29 mouse cellular contexts compared by ENCODE assay signal in the genomic region with DNA sequence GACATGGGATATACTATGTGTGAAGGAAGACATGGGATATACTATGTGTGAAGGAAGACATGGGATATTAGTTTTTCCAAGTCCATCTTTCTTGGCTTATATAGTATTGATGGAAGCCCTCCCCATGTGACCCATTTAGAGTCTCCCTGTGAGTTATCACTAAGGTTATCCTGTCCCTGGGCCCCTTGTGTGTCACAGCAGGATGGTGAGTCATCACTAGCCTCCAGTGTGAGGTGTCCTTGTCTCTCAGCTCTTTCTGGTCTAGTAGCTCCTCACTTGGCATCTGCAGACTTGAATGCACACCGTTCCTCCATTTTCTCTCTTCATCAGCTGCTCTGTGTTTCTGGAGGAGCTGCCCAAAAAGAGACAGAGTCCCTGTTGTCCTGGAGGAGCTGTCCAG. TPM values are rescaled to one million over a fixed set of nuclear protein-coding genes. Genes with fewer than 3 reads are reported as not detected.
DNase-seq lines count a peak whose midpoint lies in the region; ATAC-seq and TF ChIP-seq lines count a peak whose summit lies in the region.
"Had no signal": no experiment of that assay in that cellular context is flagged by ENCODE, and none has a peak within 500 bp of the region (broad histone marks: within the 10 kb centered on the region; RNA-seq: fewer than 3 reads in every experiment).

No protein-coding gene starts in this region.

- 0 out of 2 replicates have a peak, but pooled peaks cover 4% of the 10 kb centered on the region for H3K36me3 ChIP-seq in liver, embryonic 12.5 days
- peaks cover 0 to 2% of the 10 kb centered on the region in 2 experiments; a peak in 1 of 4 replicates for H3K36me3 ChIP-seq in MEL (ENCODE audit: control insufficient read depth in 1 of 2, insufficient read depth in 2 of 2, low read length in 2 of 2)
- H3K36me3 ChIP-seq in neural tube, embryonic 15.5 days: no peaks in the 10 kb centered on the region
- H3K36me3 ChIP-seq: hindbrain, embryonic 13.5 days; liver, embryonic 15.5 days; lung, embryonic 15.5 days; midbrain, embryonic 15.5 days had no signal

- TF ChIP-seq CTCF in MEL (IDR thresholded peaks at IDR 0.05 in 2 of 3, conservative IDR thresholded peaks at IDR 0.05 in 1 of 3; ENCODE audit: control insufficient read depth in 1 of 3, insufficient read depth in 1 of 3, low read depth in 2 of 3, low read length in 3 of 3, poor library complexity in 1 of 3, severe bottlenecking in 1 of 3): no peak

- H3K4me3 ChIP-seq in liver, embryonic 12.5 days: no peak overlapping the region
- no peak overlapping the region for H3K4me3 ChIP-seq in MEL (ENCODE audit: control insufficient read depth in 1 of 2, insufficient read depth in 1 of 2, low read depth in 2 of 2, low read length in 2 of 2)
- no peak overlapping the region for H3K4me3 ChIP-seq in neural tube, embryonic 15.5 days (replicated peaks)
- H3K4me3 ChIP-seq: erythroblast, embryonic 14.5 days; heart, embryonic 10.5 days; hindbrain, embryonic 13.5 days; kidney, embryonic 15.5 days; layer of hippocampus, adult 2 months; liver, embryonic 15.5 days; lung, embryonic 15.5 days; midbrain, embryonic 10.5 days; midbrain, embryonic 15.5 days had no signal

- DNase-seq in liver (peak; percentile 2), MEL (ENCODE audit: low read depth, low spot score) (peak; percentile 47)
- peak; percentile 84 for DNase-seq in adrenal gland, adult 8-10 months
- peak; percentile 17 for DNase-seq in brain, adult 2 months (ENCODE audit: low read depth, low spot score)
- no peak for DNase-seq in neural tube, embryonic 10.5 days (ENCODE audit: extremely low spot score, low spot score)
- DNase-seq: cerebellum, adult 11-12 months; cerebellum, postnatal 10 days; gastrocnemius, postnatal 25 days; heart, adult 11 months; heart, postnatal 4 days; kidney, adult 11 months; kidney, postnatal 36 days; layer of hippocampus, postnatal 36 days; left cerebral cortex, postnatal 4 days; right cerebral cortex, adult 18-20 months; spleen, adult 18-20 months; thymus, adult 18-20 months; thymus, postnatal 36 days had no signal

- no peak for ATAC-seq in liver, embryonic 12.5 days
- no peak for ATAC-seq in neural tube, embryonic 15.5 days (ENCODE audit: low FRiP score)
- ATAC-seq: midbrain, embryonic 15.5 days had no signal

- TF ChIP-seq POLR2A in MEL (IDR thresholded peaks at IDR 0.05; ENCODE audit: control insufficient read depth in 1 of 2, insufficient read depth in 1 of 2, low read depth in 1 of 2, low read length in 2 of 2, poor library complexity in 1 of 2): no peak

- no peak for TF ChIP-seq RAD21 in MEL (IDR thresholded peaks at IDR 0.05; ENCODE audit: low read depth, low read length)

- H3K9ac ChIP-seq in liver, embryonic 12.5 days: no peak overlapping the region
- H3K9ac ChIP-seq in MEL (ENCODE audit: control insufficient read depth, low read depth, low read length, poor library complexity, severe bottlenecking): no peak overlapping the region
- no peak overlapping the region for H3K9ac ChIP-seq in neural tube, embryonic 15.5 days (replicated peaks)
- H3K9ac ChIP-seq: hindbrain, embryonic 13.5 days; kidney, embryonic 15.5 days; liver, embryonic 15.5 days; lung, embryonic 15.5 days; midbrain, embryonic 15.5 days had no signal

- no peaks in the 10 kb centered on the region for H3K79me2 ChIP-seq in MEL (ENCODE audit: control insufficient read depth, insufficient read depth, low read length, poor library complexity)

- no peak for TF ChIP-seq EP300 in MEL (IDR thresholded peaks at IDR 0.05; ENCODE audit: low read depth in 1 of 2, low read length in 2 of 2)

- H3K4me2 ChIP-seq in liver, embryonic 12.5 days: no peak overlapping the region
- H3K4me2 ChIP-seq in neural tube, embryonic 15.5 days: no peak overlapping the region
- H3K4me2 ChIP-seq: hindbrain, embryonic 13.5 days; kidney, embryonic 15.5 days; liver, embryonic 15.5 days; lung, embryonic 15.5 days; midbrain, embryonic 15.5 days had no signal

- no peak overlapping the region for H3K27ac ChIP-seq in liver, embryonic 12.5 days
- H3K27ac ChIP-seq in MEL (ENCODE audit: control insufficient read depth, low read depth, low read length): no peak overlapping the region
- H3K27ac ChIP-seq in neural tube, embryonic 15.5 days (replicated peaks): no peak overlapping the region
- H3K27ac ChIP-seq: heart, embryonic 10.5 days; hindbrain, embryonic 13.5 days; kidney, embryonic 15.5 days; layer of hippocampus, adult 2 months; liver, embryonic 15.5 days; lung, embryonic 15.5 days; midbrain, embryonic 10.5 days; midbrain, embryonic 15.5 days had no signal

- no peaks in the 10 kb centered on the region for H3K27me3 ChIP-seq in liver, embryonic 12.5 days (replicated peaks)
- H3K27me3 ChIP-seq in MEL (ENCODE audit: control insufficient read depth in 1 of 2, insufficient read depth in 2 of 2, low read length in 2 of 2): no peaks in the 10 kb centered on the region
- H3K27me3 ChIP-seq in neural tube, embryonic 15.5 days (replicated peaks): no peaks in the 10 kb centered on the region
- H3K27me3 ChIP-seq: hindbrain, embryonic 13.5 days; kidney, embryonic 15.5 days; liver, embryonic 15.5 days; lung, embryonic 15.5 days; midbrain, embryonic 15.5 days had no signal

- H3K9me3 ChIP-seq in liver, embryonic 12.5 days (replicated peaks): no peaks in the 10 kb centered on the region
- no peaks in the 10 kb centered on the region for H3K9me3 ChIP-seq in MEL (replicated peaks; ENCODE audit: insufficient read depth, low read length)
- no peaks in the 10 kb centered on the region for H3K9me3 ChIP-seq in neural tube, embryonic 15.5 days (replicated peaks)
- H3K9me3 ChIP-seq: heart, embryonic 10.5 days; hindbrain, embryonic 13.5 days; kidney, embryonic 15.5 days; liver, embryonic 15.5 days; lung, embryonic 15.5 days; midbrain, embryonic 10.5 days; midbrain, embryonic 15.5 days had no signal

- 100% methylated on average over 1 of the region's 1 CpGs for WGBS in liver, embryonic 12.5 days (ENCODE audit: insufficient replicate concordance)
- WGBS in neural tube, embryonic 15.5 days: 77% methylated on average over 1 of the region's 1 CpGs

- H3K4me1 ChIP-seq in liver, embryonic 12.5 days: no peaks in the 10 kb centered on the region
- H3K4me1 ChIP-seq in MEL (ENCODE audit: control insufficient read depth in 1 of 2, insufficient read depth in 2 of 2, low read length in 2 of 2): peaks cover 0 to 2% of the 10 kb centered on the region in 2 experiments; a peak in 1 of 4 replicates
- H3K4me1 ChIP-seq in neural tube, embryonic 15.5 days: no peaks in the 10 kb centered on the region
- H3K4me1 ChIP-seq: hindbrain, embryonic 13.5 days; liver, embryonic 15.5 days; lung, embryonic 15.5 days; midbrain, embryonic 10.5 days; midbrain, embryonic 15.5 days had no signal

TF ChIP-seq in MEL, 35 proteins besides CTCF, POLR2A, EP300 and RAD21:
- TF ChIP-seq POLR2AphosphoS5 (IDR thresholded peaks at IDR 0.05; ENCODE audit: borderline replicate concordance, low read depth, low read length) (no peak), UBTF (IDR thresholded peaks at IDR 0.05; ENCODE audit: borderline replicate concordance, insufficient read depth, low read depth, low read length) (no peak), JUND (IDR thresholded peaks at IDR 0.05; ENCODE audit: low read depth, low read length) (0 out of 2 replicates have a peak, but pooled peaks have one; percentile 51)

RNA-seq across cellular contexts. Expression of gene Dera, which starts 59.7 kb away (rescaled TPM):
- 60.1 and 63.6 TPM in 2 replicates for polyA plus RNA-seq in liver, embryonic 12.5 days (2016; fragmentation: Nextera tagmentation; extraction: Ambion mirVana)
- 39.4 and 44.8 TPM in 2 replicates for total RNA-seq in MEL (2012; rRNA removed)
- polyA plus RNA-seq in MEL (2012; ENCODE audit: insufficient read depth in 1 of 2, insufficient read length in 2 of 2, low read depth in 1 of 2, low replicate concordance in 2 of 2, missing spikeins in 1 of 2): 10 to 100 TPM in 1 of 2 experiments, not detected in 1; 56.9 TPM
- total RNA-seq in adrenal gland, adult 8-10 months (2022): 10 to 100 TPM; 14.2 to 21.2 (median 15.4) TPM
- 12.0 and 23.4 TPM in 2 replicates for polyA plus RNA-seq in neural tube, embryonic 15.5 days (2015; fragmentation: Nextera tagmentation; extraction: Ambion mirVana)
